Mouse (Mus musculus) lung, embryonic 15.5 days (tissue): ENCODE measurements around the gene Gm10282. TPM values are rescaled to one million over a fixed set of nuclear protein-coding genes. Genes with fewer than 3 reads are reported as not detected.

Experiments used
- ATAC-seq: fragments of 200-750 bp; cut with Nextera tagmentation; 2 replicates; pipeline ENCODE4 v1.8.0; 2017; ENCODE audit warnings: moderate number of reproducible peaks, borderline replicate concordance; ENCODE audit not compliant: low FRiP score, low TSS enrichment; ENCODE audit errors: extremely low read depth
- H3K27ac ChIP-seq: fragments of 300-500 bp; sonication (generic); 2 replicates; pipeline ENCODE4 v1.5.1; 2015; ENCODE audit warnings: moderate library complexity, mild to moderate bottlenecking, inconsistent platforms
- H3K27me3 ChIP-seq: fragments of 300-500 bp; sonication (generic); 2 replicates; pipeline ENCODE4 v1.6.1; 2015; ENCODE audit warnings: inconsistent platforms
- H3K36me3 ChIP-seq: fragments of 300-500 bp; sonication (generic); 2 replicates; pipeline ENCODE4 v1.6.1; 2015; ENCODE audit warnings: inconsistent platforms
- H3K4me1 ChIP-seq: fragments of 300-500 bp; sonication (generic); 2 replicates; pipeline ENCODE4 v1.6.1; 2015; ENCODE audit warnings: inconsistent platforms
- H3K4me2 ChIP-seq: fragments of 300-500 bp; sonication (generic); 2 replicates; pipeline ENCODE4 v1.6.1; 2015; ENCODE audit warnings: inconsistent platforms, mild to moderate bottlenecking, moderate library complexity
- H3K4me3 ChIP-seq: fragments of 300-500 bp; sonication (generic); 2 replicates; pipeline ENCODE4 v1.5.1; 2015; ENCODE audit warnings: mild to moderate bottlenecking, inconsistent platforms
- H3K9ac ChIP-seq: fragments of 300-500 bp; sonication (generic); 2 replicates; pipeline ENCODE4 v1.6.1; 2015; ENCODE audit warnings: inconsistent platforms
- H3K9me3 ChIP-seq: fragments of 300-500 bp; sonication (generic); 2 replicates; pipeline ENCODE4 v1.6.1; 2016; ENCODE audit warnings: inconsistent platforms
- WGBS: fragments of 180-500 bp; shearing (Covaris S2); methylation state at CpG from one replicate; pipeline ENCODE4 v1.1.7; 2015; 5-methylcytosine and 5-hydroxymethylcytosine counted together
- polyA plus RNA-seq: library from polyadenylated mRNA; unstranded; fragments of >200 nt; fragmentation: Nextera tagmentation; extraction: Ambion mirVana; gene quantifications from 2 replicates; pipeline ENCODE4 v1.2.1, GENCODE M21; 2015

Gm10282 gene
- polyA plus RNA-seq: 33.1 and 33.8 TPM in 2 replicates

DNA sequence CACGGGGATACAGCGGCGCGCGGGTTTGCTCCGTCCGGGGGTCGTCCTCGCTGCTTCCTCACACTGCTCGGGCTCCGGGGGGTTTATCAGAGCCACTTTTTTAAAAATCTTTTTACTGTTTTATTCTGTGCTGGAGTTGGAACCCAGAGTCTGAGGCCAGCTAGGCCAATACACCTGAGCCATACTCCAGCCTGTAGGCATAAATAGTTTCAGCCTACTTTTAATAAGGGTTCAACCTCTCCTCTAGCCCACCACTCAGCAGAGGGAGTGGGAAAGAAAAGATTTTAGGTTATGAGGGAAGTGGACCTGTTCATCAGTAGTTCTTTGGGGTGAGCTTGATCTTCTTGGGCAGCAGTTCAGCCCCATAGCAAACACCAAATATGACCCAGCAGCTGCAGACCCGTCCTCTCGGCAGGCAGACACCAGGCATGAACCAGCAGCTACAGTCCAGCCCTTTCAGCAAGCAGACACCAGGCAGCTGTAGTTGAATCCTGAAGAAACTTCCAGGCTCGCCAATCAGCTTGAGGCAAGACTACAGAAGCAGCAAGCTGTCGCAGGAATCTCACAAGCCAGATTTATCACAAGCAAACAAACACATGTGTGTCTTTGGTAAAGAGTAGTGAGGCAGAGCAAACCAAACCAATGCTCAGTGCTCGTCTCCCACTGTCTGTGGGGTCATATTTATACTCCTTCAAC is at the start of gene Gm10282:
TSS of gene Gm10282 (minus strand) at position 51 of the 696 bp plus-strand sequence.
- Histone ChIP-seq H3K4me2 (no peak within 1 kb of the TSS), H3K4me1 (peaks cover 15% of the 10 kb centered on the region), H3K36me3 (no peaks in the 10 kb centered on the region), H3K9ac (no peak within 1 kb of the TSS), H3K4me3 (no peak within 1 kb of the TSS), H3K27ac (no peak within 1 kb of the TSS), H3K27me3 (no peaks in the 10 kb centered on the region), H3K9me3 (no peaks in the 10 kb centered on the region)
- WGBS: 68% methylated on average over 16 of the region's 16 CpGs
- no peak for ATAC-seq

- H3K36me3 ChIP-seq: peaks cover 38% of the 10 kb centered on the region
- H3K9ac ChIP-seq: no peak overlapping the region
- 55% methylated on average over 11 of the region's 11 CpGs for WGBS
- peaks cover 11% of the 10 kb centered on the region for H3K4me1 ChIP-seq
- peak overlapping the region; percentile 57 for H3K27ac ChIP-seq
- no peak overlapping the region for H3K4me2 ChIP-seq
- ATAC-seq: no peak
- no peaks in the 10 kb centered on the region for H3K27me3 ChIP-seq
- H3K9me3 ChIP-seq: no peaks in the 10 kb centered on the region
- no peak overlapping the region for H3K4me3 ChIP-seq
Observed at GRCm38 (mm10) chr8:72354272-72354671, 49.2 kb upstream of the Gm10282 start.

- H3K27me3 ChIP-seq: no peaks in the 10 kb centered on the region
- no peak overlapping the region for H3K4me2 ChIP-seq
- peaks cover 11% of the 10 kb centered on the region for H3K4me1 ChIP-seq
- no peak overlapping the region for H3K4me3 ChIP-seq
- no peak; the same call in 1 of the 2 replicates for ATAC-seq
- no peak overlapping the region for H3K9ac ChIP-seq
- 75% methylated on average over 7 of the region's 7 CpGs for WGBS
- peaks cover 32% of the 10 kb centered on the region for H3K36me3 ChIP-seq
- peak overlapping the region; percentile 57 for H3K27ac ChIP-seq
- H3K9me3 ChIP-seq: no peaks in the 10 kb centered on the region
Observed at GRCm38 (mm10) chr8:72353700-72354045, 48.6 kb upstream of the Gm10282 start.

- WGBS: 72% methylated on average over 8 of the region's 8 CpGs
- Histone ChIP-seq H3K9ac (no peak overlapping the region), H3K4me1 (peaks cover 11% of the 10 kb centered on the region), H3K36me3 (peaks cover 29% of the 10 kb centered on the region), H3K27me3 (no peaks in the 10 kb centered on the region), H3K9me3 (no peaks in the 10 kb centered on the region), H3K4me2 (no peak overlapping the region), H3K27ac (peak overlapping the region; percentile 57; the same call in 1 of the 2 replicates), H3K4me3 (no peak overlapping the region)
- ATAC-seq: peak; percentile 70
Observed at GRCm38 (mm10) chr8:72352951-72353699, 48.1 kb upstream of the Gm10282 start.

DNA sequence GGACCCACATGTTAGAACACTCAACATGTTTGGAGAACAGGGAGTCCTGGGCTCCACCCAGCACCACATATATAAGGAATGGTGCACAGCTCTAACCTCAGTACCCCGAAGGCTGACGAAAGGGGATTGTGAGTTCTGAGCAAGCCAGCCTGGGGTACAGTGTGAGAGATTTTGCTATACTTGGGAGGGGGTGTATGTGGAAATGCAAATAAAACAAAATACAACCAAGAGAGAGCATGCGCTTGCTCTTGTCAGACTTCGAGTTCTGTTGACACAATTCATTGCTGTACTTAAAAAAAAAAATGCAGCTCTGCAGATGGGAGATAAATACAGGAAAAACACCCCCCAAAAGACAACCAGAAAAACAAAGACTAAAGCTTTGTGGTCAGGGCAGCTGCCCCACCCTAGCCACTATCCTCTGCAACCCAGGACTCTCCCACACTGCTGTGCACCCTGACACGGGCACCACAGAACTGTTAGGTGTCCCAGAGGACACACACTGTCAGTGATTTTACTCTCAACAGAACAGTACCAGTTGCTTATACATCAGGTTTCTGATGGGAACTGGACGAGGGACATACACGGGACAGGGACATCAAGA is 46.4 kb upstream of the Gm10282 start:
- H3K9me3 ChIP-seq: no peaks in the 10 kb centered on the region
- no peak overlapping the region for H3K9ac ChIP-seq
- WGBS: 87% methylated on average over 7 of the region's 7 CpGs
- H3K36me3 ChIP-seq: peaks cover 16% of the 10 kb centered on the region; the same call in 1 of the 2 replicates
- ATAC-seq: no peak
- H3K27me3 ChIP-seq: no peaks in the 10 kb centered on the region
- no peak overlapping the region for H3K4me2 ChIP-seq
- H3K4me3 ChIP-seq: no peak overlapping the region
- no peak overlapping the region for H3K27ac ChIP-seq
- H3K4me1 ChIP-seq: peaks cover 11% of the 10 kb centered on the region

- 94% methylated on average over 8 of the region's 8 CpGs for WGBS
Observed at GRCm38 (mm10) chr8:72350727-72351126, 45.7 kb upstream of the Gm10282 start.

DNA sequence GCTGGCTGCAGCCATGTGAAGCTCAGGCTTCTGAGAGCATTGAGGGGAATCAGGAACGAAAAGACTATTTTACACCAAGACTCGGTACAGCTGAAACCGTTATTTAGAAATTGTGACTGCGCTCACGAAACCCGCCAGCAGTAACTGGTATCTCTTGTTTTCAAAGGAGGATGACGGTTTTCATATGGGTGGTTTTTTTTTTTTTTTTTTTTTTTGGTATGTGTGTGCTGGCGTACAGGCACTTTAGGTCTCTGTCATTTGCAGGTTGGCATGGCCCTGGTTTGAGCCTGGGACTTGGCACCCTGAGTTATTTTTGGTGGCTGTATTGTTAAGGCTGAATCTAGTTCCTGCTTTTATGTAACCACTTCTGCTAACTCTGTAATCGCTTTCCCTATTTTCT is 44.8 kb upstream of the Gm10282 start:
- H3K27ac ChIP-seq: no peak overlapping the region
- H3K4me1 ChIP-seq: peaks cover 11% of the 10 kb centered on the region
- 84% methylated on average over 9 of the region's 9 CpGs for WGBS

More at GRCm38 (mm10) chr8:72350727-72351126, 45.7 kb upstream of the Gm10282 start:
- no peak for ATAC-seq
- H3K27me3 ChIP-seq: no peaks in the 10 kb centered on the region
- H3K9me3 ChIP-seq: no peaks in the 10 kb centered on the region
- no peak overlapping the region for H3K4me2 ChIP-seq
- no peak overlapping the region for H3K4me3 ChIP-seq
- no peak overlapping the region for H3K9ac ChIP-seq
- no peak overlapping the region for H3K27ac ChIP-seq
- peaks cover 11% of the 10 kb centered on the region for H3K4me1 ChIP-seq
- peaks cover 13% of the 10 kb centered on the region; the same call in 1 of the 2 replicates for H3K36me3 ChIP-seq

DNA sequence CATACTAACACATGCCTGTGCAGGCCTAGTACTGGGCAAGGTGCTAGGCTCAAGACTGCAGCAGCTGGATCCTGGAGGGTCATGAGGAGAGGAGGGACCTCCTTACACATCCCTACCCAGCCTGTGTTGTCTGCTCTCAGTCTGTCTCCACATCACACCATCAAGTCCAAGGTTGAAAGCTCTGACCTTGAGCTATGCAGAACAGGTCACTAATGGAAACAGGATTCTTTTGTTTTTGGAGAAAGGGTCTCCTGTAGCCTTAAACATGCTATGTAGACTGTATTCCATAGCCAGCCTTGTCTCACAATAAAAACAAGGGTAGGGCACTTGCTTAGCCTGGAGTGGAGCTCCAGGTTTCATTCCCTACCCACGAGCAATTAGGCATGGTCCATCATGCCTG is 43.9 kb upstream of the Gm10282 start:
- H3K27me3 ChIP-seq: no peaks in the 10 kb centered on the region
- H3K9ac ChIP-seq: no peak overlapping the region
- H3K4me1 ChIP-seq: peaks cover 7% of the 10 kb centered on the region
- H3K4me2 ChIP-seq: no peak overlapping the region
- H3K36me3 ChIP-seq: peaks cover 20% of the 10 kb centered on the region
- ATAC-seq: no peak
- WGBS: 76% methylated on average over 1 of the region's 1 CpGs
- no peak overlapping the region for H3K4me3 ChIP-seq
- no peaks in the 10 kb centered on the region for H3K9me3 ChIP-seq
- H3K27ac ChIP-seq: no peak overlapping the region

More for the DNA sequence above, 44.8 kb upstream of the Gm10282 start:
- Histone ChIP-seq H3K4me3 (no peak overlapping the region), H3K36me3 (peaks cover 17% of the 10 kb centered on the region; the same call in 1 of the 2 replicates), H3K4me2 (no peak overlapping the region), H3K9me3 (no peaks in the 10 kb centered on the region), H3K27me3 (no peaks in the 10 kb centered on the region), H3K9ac (no peak overlapping the region)
- ATAC-seq: no peak

DNA sequence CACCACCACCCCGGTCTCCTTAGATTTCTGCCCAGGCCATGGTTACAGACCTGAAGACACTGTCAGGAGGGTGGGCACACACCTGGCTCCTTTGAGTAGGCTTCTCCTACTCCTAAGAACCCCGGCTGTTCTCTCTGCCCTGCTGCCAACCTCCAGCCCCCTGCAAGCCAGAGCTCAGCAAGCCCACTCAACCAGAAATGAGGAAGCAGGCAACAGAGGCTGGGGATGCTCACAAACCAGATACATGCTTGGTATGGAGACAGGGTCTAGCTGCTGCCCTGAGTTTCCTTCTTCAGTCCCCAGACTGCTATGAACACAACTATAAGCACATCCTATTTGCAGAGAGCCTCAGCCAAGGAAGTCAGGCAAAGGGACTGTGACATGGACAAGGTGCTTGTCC is 43.1 kb upstream of the Gm10282 start:
- WGBS: 100% methylated on average over 2 of the region's 2 CpGs
- Histone ChIP-seq H3K4me3 (no peak overlapping the region), H3K9ac (no peak overlapping the region), H3K4me2 (no peak overlapping the region), H3K36me3 (peaks cover 22% of the 10 kb centered on the region), H3K27ac (no peak overlapping the region), H3K9me3 (no peaks in the 10 kb centered on the region), H3K27me3 (no peaks in the 10 kb centered on the region), H3K4me1 (0 out of 2 replicates have a peak, but pooled peaks cover under 1% of the 10 kb centered on the region)
- ATAC-seq: no peak

DNA sequence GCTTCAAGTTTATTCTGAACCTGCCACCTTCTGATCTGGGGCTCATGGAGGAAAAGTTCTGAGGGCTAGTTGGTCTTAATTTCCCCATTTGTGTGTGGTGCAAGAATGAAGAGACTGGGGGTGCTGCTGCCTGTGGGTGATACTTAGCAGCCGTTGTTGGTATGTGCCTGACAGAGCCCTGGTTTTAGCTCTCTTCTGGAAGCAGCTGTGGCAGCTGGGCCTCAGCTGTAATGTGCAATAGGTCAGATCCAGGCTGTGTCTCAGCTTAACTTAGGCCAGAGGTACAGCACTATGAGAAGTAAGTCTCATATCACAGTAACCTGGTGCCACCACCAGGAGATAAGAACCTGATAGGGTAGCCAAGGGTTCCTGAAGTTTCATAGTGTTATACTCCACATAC is 42.5 kb upstream of the Gm10282 start:
- Histone ChIP-seq H3K9me3 (no peaks in the 10 kb centered on the region), H3K27ac (no peak overlapping the region), H3K4me2 (no peak overlapping the region), H3K27me3 (no peaks in the 10 kb centered on the region), H3K36me3 (peaks cover 25% of the 10 kb centered on the region), H3K9ac (no peak overlapping the region), H3K4me3 (no peak overlapping the region), H3K4me1 (no peaks in the 10 kb centered on the region)
- 75% methylated on average over 1 of the region's 1 CpGs for WGBS
- no peak for ATAC-seq

DNA sequence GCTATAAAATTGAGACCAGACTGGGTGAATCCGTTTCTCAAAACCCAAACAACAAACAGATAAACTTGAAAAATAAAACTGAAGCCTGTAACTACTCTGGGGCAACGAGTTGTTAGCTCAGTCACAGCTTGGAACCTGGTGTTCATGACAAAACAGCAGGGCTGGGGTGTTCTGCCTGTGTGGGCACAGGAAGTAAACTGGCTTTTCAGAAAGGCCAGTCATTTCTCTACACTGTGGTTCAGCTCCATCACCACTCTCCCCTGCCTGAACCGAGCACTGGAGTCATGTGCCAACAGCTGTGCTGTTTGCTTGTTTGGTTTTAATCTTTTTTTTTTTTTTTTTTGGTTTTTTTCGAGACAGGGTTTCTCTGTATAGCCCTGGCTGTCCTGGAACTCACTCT is 38.7 kb upstream of the Gm10282 start:
- peaks cover 44% of the 10 kb centered on the region for H3K36me3 ChIP-seq
- H3K27me3 ChIP-seq: no peaks in the 10 kb centered on the region
- H3K4me2 ChIP-seq: no peak overlapping the region
- H3K4me1 ChIP-seq: no peaks in the 10 kb centered on the region
- H3K4me3 ChIP-seq: no peak overlapping the region
- no peak overlapping the region for H3K27ac ChIP-seq
- H3K9ac ChIP-seq: no peak overlapping the region
- ATAC-seq: no peak
- 72% methylated on average over 4 of the region's 4 CpGs for WGBS
- H3K9me3 ChIP-seq: no peaks in the 10 kb centered on the region
